Mouse (Mus musculus) layer of hippocampus, adult 2 months (tissue): ENCODE results near the gene Rnf115. TPM values are rescaled to one million over a fixed set of nuclear protein-coding genes. Genes with fewer than 3 reads are reported as not detected.

Experiments used
- DNase-seq, 2 experiments: peaks; one replicate each; pipeline ENCODE4 v3.0.0; 2022; ENCODE audit warnings: low spot score in 2 of 2
- H3K27ac ChIP-seq: fragments of 200-600 bp; 2 replicates; pipeline ENCODE4 v1.8.1; 2022
- H3K4me3 ChIP-seq: fragments of 200-600 bp; 2 replicates; pipeline ENCODE4 v1.8.1; 2022; ENCODE audit warnings: mild to moderate bottlenecking
- CTCF ChIP-seq: fragments of 200-600 bp; conservative IDR thresholded peaks from 2 replicates; pipeline ENCODE4 v1.8.1; 2022; ENCODE audit warnings: antibody characterized with exemption, mild to moderate bottlenecking, moderate library complexity
- total RNA-seq, 2 experiments: library from RNA; stranded (reverse); gene quantifications; 2 replicates each; pipeline ENCODE4 v1.2.3; 2021

Rnf115 gene
- total RNA-seq, 2 experiments from 2014 or later = 59.7 to 61.3 TPM

DNA sequence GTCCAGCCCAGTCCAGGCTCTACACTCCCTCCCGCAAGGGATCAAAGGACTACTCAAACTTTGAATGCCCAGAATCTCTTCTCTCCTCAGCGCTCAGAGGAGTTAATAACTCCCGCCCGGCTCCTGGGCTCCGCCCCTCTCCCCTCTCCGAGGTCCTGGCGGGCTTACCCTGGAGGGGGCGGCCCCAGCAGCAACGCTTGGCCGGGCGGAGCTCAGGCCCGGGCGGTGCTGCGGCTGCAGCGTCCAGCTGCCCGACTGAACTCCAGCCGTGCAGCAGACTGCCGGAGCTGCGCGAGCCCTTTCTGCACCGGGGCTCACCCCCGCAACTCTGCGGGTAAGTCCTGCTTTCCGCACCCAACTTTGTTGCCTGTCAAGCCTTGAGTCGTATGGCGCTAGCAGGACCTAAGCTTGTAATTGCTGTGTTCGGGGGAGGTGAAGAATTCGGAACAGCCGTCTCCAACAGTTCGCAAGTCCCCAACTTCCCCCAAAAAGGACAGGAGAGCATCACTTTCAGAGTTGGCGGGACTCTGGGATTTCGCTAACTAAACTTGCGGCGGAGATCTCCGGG, 31.2 kb upstream of the Rnf115 start, which contains the start of gene Pias3:
TSS of gene Pias3 (plus strand) at position 187 of the 568 bp plus-strand sequence.
- TF ChIP-seq CTCF = no peak
- DNase-seq = peak; percentile 41 to 42
- H3K4me3 ChIP-seq = peak within 1 kb of the TSS; percentile 63
- peak within 1 kb of the TSS; percentile 95 for H3K27ac ChIP-seq

GRCm38 (mm10) chr3:96696766-96697732, 30.4 kb upstream of the Rnf115 start:
- peak overlapping the region; percentile 63 for H3K4me3 ChIP-seq
- TF ChIP-seq CTCF = no peak

GRCm38 (mm10) chr3:96698993-96699690, 28.3 kb upstream of the Rnf115 start:
- Histone ChIP-seq H3K4me3 (no peak overlapping the region), H3K27ac (no peak overlapping the region)
- TF ChIP-seq CTCF = peak; percentile 36
- no peak for DNase-seq

More at GRCm38 (mm10) chr3:96696766-96697732, 30.4 kb upstream of the Rnf115 start:
- H3K27ac ChIP-seq = peak overlapping the region; percentile 95
- DNase-seq = peak; percentile 72 to 77

GRCm38 (mm10) chr3:96700376-96700775, 27.1 kb upstream of the Rnf115 start:
- Histone ChIP-seq H3K4me3 (no peak overlapping the region), H3K27ac (no peak overlapping the region)
- peak; percentile 80 for TF ChIP-seq CTCF
- no peak for DNase-seq

DNA sequence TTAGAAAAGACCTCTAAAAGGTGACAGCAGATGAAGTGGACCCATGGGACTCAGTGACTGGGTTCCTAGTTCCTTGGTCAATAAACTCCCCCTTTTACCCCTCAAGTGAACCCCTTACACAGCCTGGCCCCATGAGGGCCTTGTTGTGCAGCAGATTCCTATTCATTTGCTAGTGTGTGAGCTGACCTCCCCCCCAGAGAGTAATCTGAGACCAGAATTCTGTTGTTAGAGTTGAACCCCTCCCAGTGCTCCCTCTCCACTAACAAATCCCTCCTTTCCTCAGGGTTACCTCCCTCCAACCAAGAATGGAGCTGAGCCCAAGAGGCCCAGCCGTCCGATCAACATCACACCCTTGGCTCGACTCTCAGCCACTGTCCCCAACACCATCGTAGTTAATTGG, 26.5 kb upstream of the Rnf115 start:
- Histone ChIP-seq H3K27ac (no peak overlapping the region), H3K4me3 (no peak overlapping the region)
- TF ChIP-seq CTCF = no peak
- no peak for DNase-seq

DNA sequence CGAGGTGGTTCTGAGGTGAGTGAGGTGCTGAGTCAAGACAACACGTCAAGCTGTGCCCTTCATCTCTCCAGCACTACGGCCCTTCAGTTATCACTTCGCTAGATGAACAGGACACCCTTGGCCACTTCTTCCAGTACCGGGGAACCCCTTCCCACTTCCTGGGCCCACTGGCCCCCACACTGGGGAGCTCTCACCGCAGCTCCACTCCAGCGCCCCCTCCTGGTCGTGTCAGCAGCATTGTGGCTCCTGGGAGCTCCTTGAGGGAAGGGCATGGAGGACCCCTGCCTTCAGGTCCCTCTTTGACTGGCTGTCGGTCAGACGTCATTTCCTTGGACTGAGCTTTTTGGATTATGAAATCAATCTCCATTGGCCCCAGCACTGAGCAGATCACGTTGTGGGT, 22.7 kb upstream of the Rnf115 start:
- H3K4me3 ChIP-seq = no peak overlapping the region
- no peak for DNase-seq
- H3K27ac ChIP-seq = no peak overlapping the region
- TF ChIP-seq CTCF = peak; percentile 74

DNA sequence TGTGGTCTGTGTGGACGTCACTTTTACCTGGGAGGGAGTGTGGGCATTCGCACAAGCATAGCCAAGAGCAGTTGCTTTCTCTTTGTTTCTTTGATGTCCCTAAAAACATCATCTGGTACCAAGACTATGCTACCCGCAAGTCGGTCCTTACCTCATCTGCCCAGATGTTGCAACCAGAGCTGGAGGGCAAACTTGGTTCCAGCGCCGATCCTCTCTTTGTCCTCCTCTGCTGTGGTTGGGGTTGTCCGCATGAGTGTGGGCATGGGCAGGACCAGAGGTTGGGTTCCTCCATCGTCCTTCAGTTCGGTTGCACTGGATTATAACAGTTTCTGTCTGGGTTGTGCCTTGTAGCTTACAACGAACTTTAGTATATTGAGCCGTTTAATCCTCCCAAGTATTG, 21.2 kb upstream of the Rnf115 start:
- no peak for DNase-seq
- TF ChIP-seq CTCF = no peak
- Histone ChIP-seq H3K4me3 (no peak overlapping the region), H3K27ac (no peak overlapping the region)

DNA sequence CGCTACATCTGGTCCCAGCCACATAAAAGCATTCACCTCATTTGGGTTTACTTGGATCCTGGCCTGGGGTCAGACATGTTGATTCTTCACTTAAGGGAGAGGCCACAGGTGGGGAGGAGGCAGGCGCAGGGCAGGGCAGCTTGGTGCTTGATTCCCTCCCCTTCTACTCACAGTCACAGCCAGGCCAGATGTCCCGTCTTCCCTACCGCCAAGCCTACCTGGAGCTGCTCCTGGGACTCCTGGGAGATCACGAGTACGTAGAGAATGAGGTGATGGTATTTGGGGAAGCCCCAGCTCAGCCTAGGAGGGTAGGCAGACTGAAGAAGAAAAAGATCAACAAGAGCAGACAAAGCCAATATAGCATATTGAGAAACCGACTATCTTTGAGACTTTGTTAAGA, 20.5 kb upstream of the Rnf115 start:
- no peak overlapping the region for H3K27ac ChIP-seq
- DNase-seq = no peak
- H3K4me3 ChIP-seq = no peak overlapping the region
- TF ChIP-seq CTCF = no peak

GRCm38 (mm10) chr3:96707903-96708683, 19.4 kb upstream of the Rnf115 start, which contains the start of gene Nudt17:
Gene Nudt17, minus strand, starts transcription at chr3:96708562.
- peak within 1 kb of the TSS; percentile 80 for H3K27ac ChIP-seq
- DNase-seq = peak; percentile 79 to 86
- H3K4me3 ChIP-seq = peak within 1 kb of the TSS; percentile 69
- TF ChIP-seq CTCF = peak; percentile 100

GRCm38 (mm10) chr3:96708684-96709064, 18.8 kb upstream of the Rnf115 start:
- Histone ChIP-seq H3K4me3 (peak overlapping the region; percentile 69), H3K27ac (peak overlapping the region; percentile 80)
- TF ChIP-seq CTCF = no peak; the same call in 1 of the 2 replicates
- no peak for DNase-seq

GRCm38 (mm10) chr3:96714286-96714685, 13.2 kb upstream of the Rnf115 start:
- Histone ChIP-seq H3K4me3 (no peak overlapping the region), H3K27ac (no peak overlapping the region)
- no peak for DNase-seq
- TF ChIP-seq CTCF = no peak

GRCm38 (mm10) chr3:96715854-96716253, 11.6 kb upstream of the Rnf115 start:
- H3K27ac ChIP-seq = 0 out of 2 replicates have a peak overlapping the region, but pooled peaks have one; percentile 14
- TF ChIP-seq CTCF = no peak
- DNase-seq = no peak
- H3K4me3 ChIP-seq = no peak overlapping the region
